Mouse (Mus musculus) forebrain, postnatal 0 days (tissue): ENCODE results near the gene Slc1a1. TPM values are rescaled to one million over a fixed set of nuclear protein-coding genes. Genes with fewer than 3 reads are reported as not detected.
A peak's percentile ranks its signal among the peaks of the same experiment; 100 is the strongest.

Source experiments
- ATAC-seq: fragments of 200-750 bp; cut with Nextera tagmentation; 2 replicates; pipeline ENCODE4 v1.8.0; 2017; ENCODE audit warnings: mild to moderate bottlenecking, moderate library complexity
- DNase-seq: peaks from one replicate; pipeline ENCODE4 v3.0.0-alpha.2; 2015
- H3K27ac ChIP-seq: fragments of 300-500 bp; sonication (generic); 2 replicates; pipeline ENCODE4 v1.5.1; 2014; ENCODE audit warnings: low read depth, mild to moderate bottlenecking, antibody characterized with exemption, low read length, moderate library complexity, mixed read lengths
- H3K27me3 ChIP-seq: fragments of 300-500 bp; sonication (generic); 2 replicates; pipeline ENCODE4 v1.6.1; 2014; ENCODE audit warnings: mild to moderate bottlenecking, low read length, mixed read lengths; ENCODE audit not compliant: insufficient read depth
- H3K36me3 ChIP-seq: fragments of 300-500 bp; sonication (generic); 2 replicates; pipeline ENCODE4 v1.6.1; 2014; ENCODE audit warnings: mild to moderate bottlenecking, moderate library complexity; ENCODE audit not compliant: insufficient read depth
- H3K4me1 ChIP-seq: fragments of 300-500 bp; sonication (generic); 2 replicates; pipeline ENCODE4 v1.6.1; 2014; ENCODE audit warnings: antibody characterized with exemption; ENCODE audit not compliant: insufficient read depth
- H3K4me2 ChIP-seq: fragments of 300-500 bp; sonication (generic); 2 replicates; pipeline ENCODE4 v1.6.1; 2014; ENCODE audit warnings: low read depth, mild to moderate bottlenecking, moderate library complexity
- H3K4me3 ChIP-seq: fragments of 300-500 bp; sonication (generic); 2 replicates; pipeline ENCODE4 v1.5.1; 2014; ENCODE audit warnings: low read depth, low read length, mixed read lengths
- H3K9ac ChIP-seq: fragments of 300-500 bp; sonication (generic); 2 replicates; pipeline ENCODE4 v1.6.1; 2014; ENCODE audit warnings: mild to moderate bottlenecking
- H3K9me3 ChIP-seq: fragments of 300-500 bp; sonication (generic); 2 replicates; pipeline ENCODE4 v1.6.1; 2016; ENCODE audit warnings: low read length
- CTCF ChIP-seq: sonication (generic); IDR thresholded peaks from 2 replicates; pipeline ENCODE4 v1.5.1; 2016; ENCODE audit warnings: antibody characterized with exemption, control low read depth, low read depth
- WGBS: fragments of 180-500 bp; shearing (Covaris S2); extraction: QIAGEN DNeasy Blood & Tissue Kit; methylation state at CpG from one replicate; pipeline ENCODE4 v1.1.7; 2014; 5-methylcytosine and 5-hydroxymethylcytosine counted together
- polyA plus RNA-seq: library from polyadenylated mRNA; unstranded; fragments of >200 nt; fragmentation: Nextera tagmentation; extraction: Ambion mirVana; gene quantifications from 2 replicates; pipeline ENCODE4 v1.2.1, GENCODE M21; 2015
- total RNA-seq: library from RNA; depleted of rRNA; stranded (reverse); fragments of >200 nt; gene quantifications from 2 replicates; pipeline ENCODE4 v1.2.3, GENCODE M21; 2014

Slc1a1 gene
- total and polyA plus RNA-seq, 2 experiments from 2014 or later, result 49.2 to 78.0 TPM

- no peaks in the 10 kb centered on the region for H3K9me3 ChIP-seq
- no peak overlapping the region for H3K4me3 ChIP-seq
- no peak overlapping the region for H3K4me2 ChIP-seq
- DNase-seq, result peak; percentile 9
- no peaks in the 10 kb centered on the region for H3K27me3 ChIP-seq
- WGBS, result 17% methylated on average over 1 of the region's 1 CpGs
- H3K9ac ChIP-seq, result no peak overlapping the region
- no peak for TF ChIP-seq CTCF
- H3K4me1 ChIP-seq, result no peaks in the 10 kb centered on the region
- H3K27ac ChIP-seq, result 0 out of 2 replicates have a peak overlapping the region, but pooled peaks have one; percentile 55
- H3K36me3 ChIP-seq, result no peaks in the 10 kb centered on the region; the same call in 1 of the 2 replicates
- peak; percentile 67 for ATAC-seq
These were observed 61.8 kb downstream of the Slc1a1 start for GRCm38 (mm10) chr19:28896639-28897038.

- H3K4me2 ChIP-seq, result no peak overlapping the region
- no peaks in the 10 kb centered on the region for H3K9me3 ChIP-seq
- DNase-seq (no peak), ATAC-seq (no peak)
- H3K9ac ChIP-seq, result no peak overlapping the region
- no peaks in the 10 kb centered on the region for H3K27me3 ChIP-seq
- H3K4me3 ChIP-seq, result no peak overlapping the region
- peaks cover 7% of the 10 kb centered on the region for H3K36me3 ChIP-seq
- peak overlapping the region; percentile 55; the same call in 1 of the 2 replicates for H3K27ac ChIP-seq
- no peaks in the 10 kb centered on the region for H3K4me1 ChIP-seq
- WGBS, result 62% methylated on average over 9 of the region's 9 CpGs
- no peak for TF ChIP-seq CTCF
These were observed 62.6 kb downstream of the Slc1a1 start for GRCm38 (mm10) chr19:28897497-28897896.

- Histone ChIP-seq H3K4me1 (no peaks in the 10 kb centered on the region), H3K9me3 (no peaks in the 10 kb centered on the region), H3K27me3 (no peaks in the 10 kb centered on the region), H3K9ac (no peak overlapping the region), H3K27ac (no peak overlapping the region), H3K4me2 (no peak overlapping the region), H3K36me3 (peaks cover 24% of the 10 kb centered on the region), H3K4me3 (no peak overlapping the region)
- no peak for TF ChIP-seq CTCF
- DNase-seq, result no peak
- WGBS, result 96% methylated on average over 2 of the region's 2 CpGs
- no peak for ATAC-seq
These were observed 65.9 kb downstream of the Slc1a1 start for GRCm38 (mm10) chr19:28900771-28901170.

- no peaks in the 10 kb centered on the region for H3K9me3 ChIP-seq
- peaks cover 35% of the 10 kb centered on the region for H3K36me3 ChIP-seq
- ATAC-seq, result no peak
- H3K27ac ChIP-seq, result no peak overlapping the region
- 63% methylated on average over 2 of the region's 2 CpGs for WGBS
- no peak for DNase-seq
- H3K27me3 ChIP-seq, result no peaks in the 10 kb centered on the region
- H3K4me1 ChIP-seq, result no peaks in the 10 kb centered on the region
- TF ChIP-seq CTCF, result no peak
- no peak overlapping the region for H3K9ac ChIP-seq
- no peak overlapping the region for H3K4me3 ChIP-seq
- H3K4me2 ChIP-seq, result no peak overlapping the region
These were observed 67.3 kb downstream of the Slc1a1 start for GRCm38 (mm10) chr19:28902111-28902510.

GRCm38 (mm10) chr19:28902806-28903205, 68.0 kb downstream of the Slc1a1 start:
- ATAC-seq, result no peak

GRCm38 (mm10) chr19:28903536-28904119, 68.8 kb downstream of the Slc1a1 start:
- TF ChIP-seq CTCF, result no peak
- Histone ChIP-seq H3K9ac (no peak overlapping the region), H3K4me2 (no peak overlapping the region), H3K9me3 (no peaks in the 10 kb centered on the region), H3K4me3 (no peak overlapping the region), H3K36me3 (peaks cover 42% of the 10 kb centered on the region), H3K27me3 (no peaks in the 10 kb centered on the region), H3K27ac (no peak overlapping the region), H3K4me1 (no peaks in the 10 kb centered on the region)
- ATAC-seq, result no peak
- DNase-seq, result no peak
- 88% methylated on average over 8 of the region's 8 CpGs for WGBS

More at GRCm38 (mm10) chr19:28902806-28903205, 68.0 kb downstream of the Slc1a1 start:
- H3K27me3 ChIP-seq, result no peaks in the 10 kb centered on the region
- H3K4me1 ChIP-seq, result no peaks in the 10 kb centered on the region
- WGBS, result 86% methylated on average over 4 of the region's 4 CpGs
- no peaks in the 10 kb centered on the region for H3K9me3 ChIP-seq
- no peak overlapping the region for H3K27ac ChIP-seq
- peaks cover 42% of the 10 kb centered on the region for H3K36me3 ChIP-seq
- TF ChIP-seq CTCF, result no peak
- H3K9ac ChIP-seq, result no peak overlapping the region
- H3K4me2 ChIP-seq, result no peak overlapping the region
- H3K4me3 ChIP-seq, result no peak overlapping the region
- DNase-seq, result no peak

GRCm38 (mm10) chr19:28908186-28908585, 73.3 kb downstream of the Slc1a1 start:
- DNase-seq (no peak), ATAC-seq (no peak)
- Histone ChIP-seq H3K9ac (no peak overlapping the region), H3K4me1 (no peaks in the 10 kb centered on the region), H3K27me3 (no peaks in the 10 kb centered on the region), H3K4me3 (no peak overlapping the region), H3K4me2 (no peak overlapping the region), H3K36me3 (peaks cover 59% of the 10 kb centered on the region), H3K9me3 (no peaks in the 10 kb centered on the region), H3K27ac (no peak overlapping the region)
- WGBS, result 58% methylated on average over 4 of the region's 4 CpGs
- no peak for TF ChIP-seq CTCF
